Mouse (Mus musculus) kidney, embryonic 15.5 days (tissue): ENCODE data around the gene 4930595D18Rik. TPM values are rescaled to one million over a fixed set of nuclear protein-coding genes. Genes with fewer than 3 reads are reported as not detected.

Experiments
- ATAC-seq: fragments of 200-750 bp; cut with Nextera tagmentation; replicated peaks from 2 replicates; pipeline ENCODE4 v1.8.0; 2017; ENCODE audit warnings: moderate TSS enrichment; ENCODE audit not compliant: low FRiP score
- H3K27ac ChIP-seq: fragments of 300-500 bp; sonication (generic); 2 replicates; pipeline ENCODE4 v1.5.1; 2015; ENCODE audit warnings: mild to moderate bottlenecking, inconsistent platforms
- H3K27me3 ChIP-seq: fragments of 300-500 bp; sonication (generic); 2 replicates; pipeline ENCODE4 v1.6.1; 2015; ENCODE audit warnings: inconsistent platforms
- H3K36me3 ChIP-seq: fragments of 300-500 bp; sonication (generic); 2 replicates; pipeline ENCODE4 v1.6.1; 2015; ENCODE audit warnings: inconsistent platforms
- H3K4me1 ChIP-seq: fragments of 300-500 bp; sonication (generic); 2 replicates; pipeline ENCODE4 v1.6.1; 2015; ENCODE audit warnings: inconsistent platforms
- H3K4me2 ChIP-seq: fragments of 300-500 bp; sonication (generic); 2 replicates; pipeline ENCODE4 v1.6.1; 2015; ENCODE audit warnings: moderate library complexity, mild to moderate bottlenecking, inconsistent platforms
- H3K4me3 ChIP-seq: fragments of 300-500 bp; sonication (generic); replicated peaks from 2 replicates; pipeline ENCODE4 v1.5.1; 2015; ENCODE audit warnings: mild to moderate bottlenecking, inconsistent platforms
- H3K9ac ChIP-seq: fragments of 300-500 bp; sonication (generic); 2 replicates; pipeline ENCODE4 v1.6.1; 2015; ENCODE audit warnings: mild to moderate bottlenecking, inconsistent platforms
- H3K9me3 ChIP-seq: fragments of 300-500 bp; sonication (generic); replicated peaks from 2 replicates; pipeline ENCODE4 v1.6.1; 2016; ENCODE audit warnings: inconsistent platforms
- WGBS: fragments of 180-500 bp; shearing (Covaris S2); methylation state at CpG from one replicate; pipeline ENCODE4 v1.1.7; 2015; ENCODE audit warnings: mixed read lengths; 5-methylcytosine and 5-hydroxymethylcytosine counted together
- polyA plus RNA-seq: library from polyadenylated mRNA; unstranded; fragments of >200 nt; fragmentation: Nextera tagmentation; extraction: Ambion mirVana; gene quantifications from 2 replicates; pipeline ENCODE4 v1.2.1, GENCODE M21; 2015

Gene 4930595D18Rik
- polyA plus RNA-seq, 1 experiment from 2014 or later, result not detected

DNA sequence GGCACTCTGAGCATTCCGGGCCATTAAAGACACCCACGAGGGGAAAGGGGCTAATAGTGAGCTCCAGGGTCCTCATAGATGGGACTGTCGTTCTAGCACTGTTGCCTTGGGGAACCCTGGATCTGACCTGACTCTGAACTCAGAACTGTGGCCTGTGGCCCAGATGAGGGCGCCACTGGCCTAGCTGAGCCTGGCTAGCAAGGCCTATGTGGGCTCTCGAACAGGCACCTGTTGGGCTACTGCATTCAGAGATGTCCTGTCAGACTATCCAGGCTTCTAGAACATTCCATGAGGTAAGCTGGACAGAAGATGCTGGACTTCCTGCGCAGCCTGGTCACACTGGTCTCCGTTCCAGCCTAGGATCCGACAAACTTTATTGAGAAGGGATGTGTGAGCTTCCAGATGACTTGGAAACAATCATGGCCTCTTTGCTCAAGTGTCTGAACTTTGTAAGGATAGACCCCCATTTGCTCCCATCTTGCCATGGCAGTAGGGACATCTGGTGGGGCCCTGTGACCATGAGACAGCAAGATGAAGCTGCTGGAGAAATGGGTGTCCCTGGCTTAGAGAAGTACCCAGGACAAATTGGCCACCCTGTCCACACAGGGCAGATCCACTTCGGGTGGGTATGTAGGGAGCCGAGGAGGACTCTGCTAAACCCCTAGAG is 19.0 kb downstream of the 4930595D18Rik start:
- peak overlapping the region; percentile 82; the same call in 1 of the 2 replicates for H3K9ac ChIP-seq
- H3K4me2 ChIP-seq, result peak overlapping the region; percentile 89
- H3K4me1 ChIP-seq, result peaks cover 50% of the 10 kb centered on the region
- no peaks in the 10 kb centered on the region for H3K9me3 ChIP-seq
- H3K4me3 ChIP-seq, result peak overlapping the region; percentile 86
- H3K27ac ChIP-seq, result peak overlapping the region; percentile 90
- peak; percentile 16 for ATAC-seq
- H3K36me3 ChIP-seq, result no peaks in the 10 kb centered on the region
- 71% methylated on average over 10 of the region's 10 CpGs for WGBS
- H3K27me3 ChIP-seq, result no peaks in the 10 kb centered on the region

- H3K4me1 ChIP-seq, result peaks cover 57% of the 10 kb centered on the region
- H3K4me3 ChIP-seq, result peak overlapping the region; percentile 35
- peak; percentile 85 for ATAC-seq
- H3K27me3 ChIP-seq, result no peaks in the 10 kb centered on the region
- peak overlapping the region; percentile 90 for H3K27ac ChIP-seq
- H3K9ac ChIP-seq, result peak overlapping the region; percentile 32; the same call in 1 of the 2 replicates
- no peaks in the 10 kb centered on the region for H3K9me3 ChIP-seq
- no peaks in the 10 kb centered on the region for H3K36me3 ChIP-seq
- H3K4me2 ChIP-seq, result peak overlapping the region; percentile 61
- 3% methylated on average over 13 of the region's 13 CpGs for WGBS
These were observed 20.0 kb downstream of the 4930595D18Rik start for GRCm38 (mm10) chr12:111164310-111164751.

- peak overlapping the region; percentile 59 for H3K4me2 ChIP-seq
- H3K4me1 ChIP-seq, result peaks cover 45% of the 10 kb centered on the region
- H3K27me3 ChIP-seq, result no peaks in the 10 kb centered on the region
- H3K9me3 ChIP-seq, result no peaks in the 10 kb centered on the region
- no peak; the same call in 1 of the 2 replicates for ATAC-seq
- peak overlapping the region; percentile 29 for H3K4me3 ChIP-seq
- peak overlapping the region; percentile 40 for H3K9ac ChIP-seq
- H3K27ac ChIP-seq, result peak overlapping the region; percentile 48
- H3K36me3 ChIP-seq, result no peaks in the 10 kb centered on the region
- WGBS, result 12% methylated on average over 16 of the region's 16 CpGs
These were observed 21.8 kb downstream of the 4930595D18Rik start for GRCm38 (mm10) chr12:111162312-111163061.

GRCm38 (mm10) chr12:111161943-111162311 is 22.4 kb downstream of the 4930595D18Rik start:
- H3K4me2 ChIP-seq, result peak overlapping the region; percentile 59
- no peak for ATAC-seq
- no peaks in the 10 kb centered on the region for H3K27me3 ChIP-seq
- H3K9me3 ChIP-seq, result no peaks in the 10 kb centered on the region
- peak overlapping the region; percentile 28 for H3K27ac ChIP-seq
- no peak overlapping the region for H3K4me3 ChIP-seq
- H3K9ac ChIP-seq, result no peak overlapping the region
- H3K4me1 ChIP-seq, result peaks cover 45% of the 10 kb centered on the region
- 27% methylated on average over 7 of the region's 7 CpGs for WGBS
- no peaks in the 10 kb centered on the region for H3K36me3 ChIP-seq

- Histone ChIP-seq H3K9me3 (no peaks in the 10 kb centered on the region), H3K4me1 (peaks cover 44% of the 10 kb centered on the region), H3K4me3 (no peak overlapping the region), H3K27me3 (no peaks in the 10 kb centered on the region), H3K27ac (no peak overlapping the region), H3K4me2 (no peak overlapping the region), H3K36me3 (no peaks in the 10 kb centered on the region), H3K9ac (no peak overlapping the region)
- no peak for ATAC-seq
- 90% methylated on average over 10 of the region's 10 CpGs for WGBS
These were observed 23.4 kb downstream of the 4930595D18Rik start for GRCm38 (mm10) chr12:111160871-111161270.

DNA sequence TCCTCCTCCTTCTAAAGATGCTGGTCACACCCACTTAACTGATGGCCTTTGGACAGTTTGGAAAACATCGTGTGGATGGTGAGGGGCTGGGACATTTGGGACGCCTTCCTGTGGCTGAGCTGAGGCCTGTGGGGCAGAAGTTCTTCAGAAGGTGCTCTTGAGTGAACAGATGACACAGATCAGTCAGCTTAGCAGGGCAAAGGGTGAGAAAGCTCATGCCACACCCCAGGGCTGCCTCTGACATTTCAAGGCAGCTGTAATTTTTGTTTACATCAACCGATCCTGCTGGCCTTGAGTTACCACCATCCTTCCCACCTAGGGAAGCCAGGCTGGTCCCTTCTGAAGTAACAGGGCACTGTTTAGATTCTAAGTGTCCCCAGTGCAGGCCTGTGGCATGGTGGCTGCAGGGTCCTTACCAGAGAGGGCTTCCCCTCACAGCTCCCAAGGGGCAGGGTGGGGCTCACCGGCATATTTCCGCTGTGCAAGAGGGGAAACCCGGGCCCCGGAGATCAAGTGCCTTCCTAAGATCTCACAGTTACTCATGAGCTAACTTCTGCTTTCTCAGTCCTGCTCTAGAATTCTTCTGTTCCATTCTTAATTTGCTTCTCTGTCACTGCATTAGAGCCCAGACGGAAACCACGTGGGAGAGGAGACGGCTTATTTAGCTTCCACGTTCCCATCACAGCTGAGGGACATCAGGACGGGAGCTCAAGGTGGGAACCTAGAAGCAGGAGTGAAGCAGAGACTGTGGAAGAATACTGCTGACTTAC is 24.4 kb downstream of the 4930595D18Rik start:
- Histone ChIP-seq H3K27me3 (no peaks in the 10 kb centered on the region), H3K4me1 (peaks cover 33% of the 10 kb centered on the region), H3K4me3 (no peak overlapping the region), H3K4me2 (no peak overlapping the region), H3K9me3 (no peaks in the 10 kb centered on the region), H3K36me3 (no peaks in the 10 kb centered on the region), H3K27ac (0 out of 2 replicates have a peak overlapping the region, but pooled peaks have one; percentile 42), H3K9ac (no peak overlapping the region)
- ATAC-seq, result no peak
- 38% methylated on average over 12 of the region's 12 CpGs for WGBS

GRCm38 (mm10) chr12:111155756-111156155 is 28.5 kb downstream of the 4930595D18Rik start:
- ATAC-seq, result no peak
- H3K27me3 ChIP-seq, result no peaks in the 10 kb centered on the region
- no peak overlapping the region for H3K4me3 ChIP-seq
- no peak overlapping the region for H3K4me2 ChIP-seq
- H3K9me3 ChIP-seq, result no peaks in the 10 kb centered on the region
- no peaks in the 10 kb centered on the region for H3K36me3 ChIP-seq
- H3K9ac ChIP-seq, result no peak overlapping the region
- H3K4me1 ChIP-seq, result peaks cover 7% of the 10 kb centered on the region
- WGBS, result 88% methylated on average over 1 of the region's 1 CpGs
- H3K27ac ChIP-seq, result no peak overlapping the region

DNA sequence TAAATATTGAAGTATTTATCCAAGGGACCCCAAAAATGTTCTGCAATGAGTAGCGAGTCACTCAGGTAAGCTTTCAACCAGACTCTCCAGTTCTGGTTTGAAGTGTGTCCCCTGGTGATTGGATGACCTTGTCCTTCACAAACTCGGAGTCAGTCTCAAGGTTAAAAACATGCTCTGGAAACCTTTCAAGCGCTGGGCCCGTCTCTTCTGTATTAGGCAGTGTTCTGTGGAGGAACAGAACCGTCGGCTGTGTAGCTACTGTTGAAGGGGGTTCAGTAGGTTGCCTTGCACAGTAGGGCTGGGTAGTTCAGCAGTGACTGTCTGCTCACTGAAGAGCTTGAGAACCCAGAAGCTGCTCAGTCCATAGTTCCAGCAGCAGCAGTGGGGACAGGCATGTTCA is 29.6 kb downstream of the 4930595D18Rik start:
- no peak overlapping the region for H3K4me3 ChIP-seq
- H3K36me3 ChIP-seq, result no peaks in the 10 kb centered on the region
- H3K4me1 ChIP-seq, result peaks cover 6% of the 10 kb centered on the region
- WGBS, result 88% methylated on average over 6 of the region's 6 CpGs
- no peak overlapping the region for H3K9ac ChIP-seq
- no peaks in the 10 kb centered on the region for H3K9me3 ChIP-seq
- no peak overlapping the region for H3K4me2 ChIP-seq
- no peaks in the 10 kb centered on the region for H3K27me3 ChIP-seq
- H3K27ac ChIP-seq, result no peak overlapping the region
- ATAC-seq, result no peak

DNA sequence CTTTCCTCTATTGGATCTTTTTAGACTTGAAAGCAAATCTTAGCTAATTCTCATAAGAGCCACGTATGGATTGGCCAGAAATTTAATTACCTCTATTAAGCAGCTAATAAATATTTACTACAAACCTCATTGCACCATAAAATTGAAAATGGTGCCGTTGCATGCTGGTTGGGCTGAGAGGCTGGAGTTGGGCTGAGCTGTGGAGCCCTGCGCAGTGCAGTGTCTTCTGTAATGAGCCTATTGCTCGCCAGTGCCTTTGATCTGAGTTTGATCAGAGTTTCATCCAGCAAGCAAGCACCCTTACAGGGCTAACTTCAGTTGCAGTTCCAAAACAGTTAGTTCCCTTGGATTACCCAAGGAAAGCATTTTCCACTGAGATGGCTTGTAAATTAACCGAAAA is 30.3 kb downstream of the 4930595D18Rik start:
- Histone ChIP-seq H3K27ac (no peak overlapping the region), H3K4me1 (peaks cover 6% of the 10 kb centered on the region), H3K4me2 (no peak overlapping the region), H3K9me3 (no peaks in the 10 kb centered on the region), H3K27me3 (no peaks in the 10 kb centered on the region), H3K4me3 (no peak overlapping the region), H3K9ac (no peak overlapping the region), H3K36me3 (no peaks in the 10 kb centered on the region)
- no peak for ATAC-seq
- 38% methylated on average over 5 of the region's 5 CpGs for WGBS

GRCm38 (mm10) chr12:111152981-111153710 is 31.1 kb downstream of the 4930595D18Rik start:
- ATAC-seq, result no peak
- H3K36me3 ChIP-seq, result no peaks in the 10 kb centered on the region
- H3K9me3 ChIP-seq, result no peaks in the 10 kb centered on the region
- peaks cover 6% of the 10 kb centered on the region for H3K4me1 ChIP-seq
- no peak overlapping the region for H3K4me2 ChIP-seq
- no peak overlapping the region for H3K9ac ChIP-seq
- H3K4me3 ChIP-seq, result no peak overlapping the region
- no peaks in the 10 kb centered on the region for H3K27me3 ChIP-seq
- no peak overlapping the region for H3K27ac ChIP-seq
- 71% methylated on average over 7 of the region's 7 CpGs for WGBS

DNA sequence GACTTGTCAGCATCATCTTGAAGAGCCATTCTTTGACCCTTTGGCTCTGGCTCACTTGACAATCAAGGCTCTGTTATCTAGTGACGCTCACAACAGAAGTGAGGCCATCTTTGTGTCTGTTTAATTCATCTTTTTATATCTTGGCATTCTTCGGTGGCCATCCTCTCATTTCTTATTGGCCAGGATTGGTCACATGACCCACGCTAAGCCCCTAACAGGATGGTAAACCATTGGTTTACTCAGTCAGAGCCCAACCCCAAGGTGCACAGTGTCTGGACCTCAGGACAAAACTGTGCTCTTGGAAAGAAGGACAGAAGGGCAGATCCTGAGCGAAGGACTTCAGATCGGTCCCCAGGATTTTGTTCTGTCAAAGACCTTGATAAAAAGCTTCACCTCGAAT is 31.7 kb downstream of the 4930595D18Rik start:
- no peak for ATAC-seq
- H3K27me3 ChIP-seq, result no peaks in the 10 kb centered on the region
- H3K4me1 ChIP-seq, result peaks cover 6% of the 10 kb centered on the region
- WGBS, result 91% methylated on average over 6 of the region's 6 CpGs
- no peaks in the 10 kb centered on the region for H3K9me3 ChIP-seq
- no peak overlapping the region for H3K4me2 ChIP-seq
- H3K9ac ChIP-seq, result no peak overlapping the region
- H3K4me3 ChIP-seq, result no peak overlapping the region
- H3K27ac ChIP-seq, result no peak overlapping the region
- H3K36me3 ChIP-seq, result no peaks in the 10 kb centered on the region
